8 mouse cellular contexts compared by ENCODE assay signal in the genomic region with DNA sequence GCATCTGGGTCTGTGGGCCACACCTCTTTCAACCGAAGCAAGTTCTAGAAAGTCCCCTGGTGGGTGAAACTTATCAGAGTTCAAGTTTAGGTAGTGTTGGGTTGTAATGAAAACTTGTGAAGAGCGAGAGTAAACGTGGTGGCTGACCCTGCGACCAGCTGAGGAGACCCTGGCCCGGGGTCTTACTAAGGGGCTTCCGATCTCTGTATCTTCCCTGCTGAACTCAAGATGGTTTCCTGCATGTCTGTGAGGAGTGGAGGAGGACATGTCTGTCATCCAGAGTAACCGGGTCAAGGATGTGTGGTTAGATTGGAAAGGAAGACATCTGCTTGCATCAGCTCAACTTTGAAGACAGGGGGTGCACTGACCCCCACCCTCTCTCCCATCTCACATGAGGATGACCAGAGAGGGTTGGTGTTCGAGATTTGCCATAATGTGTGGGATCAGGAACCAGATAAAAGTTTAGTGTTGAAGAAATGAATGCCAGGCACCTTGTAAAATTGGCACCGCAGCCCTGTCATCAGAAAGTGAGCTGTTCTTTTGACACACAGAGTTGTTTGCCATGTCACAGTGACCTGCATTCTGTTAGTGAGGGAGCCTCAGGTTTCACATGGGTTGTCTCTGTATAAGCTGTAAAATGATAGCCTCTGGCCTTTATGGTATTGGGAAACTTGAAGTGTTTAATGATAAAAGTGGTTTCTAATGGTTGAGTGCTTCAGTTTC. TPM values are rescaled to one million over a fixed set of nuclear protein-coding genes. Genes with fewer than 3 reads are reported as not detected.
A peak's percentile ranks its signal among the peaks of the same experiment; 100 is the strongest.
DNase-seq lines count a peak whose midpoint lies in the region; ATAC-seq and TF ChIP-seq lines count a peak whose summit lies in the region.

No protein-coding gene starts in this region.

- DNase-seq in layer of hippocampus, adult 2 months (ENCODE audit: low spot score in 2 of 2): no peak
- no peak for DNase-seq in layer of hippocampus, adult 8-10 months (ENCODE audit: low spot score in 2 of 2)
- no peak for DNase-seq in layer of hippocampus, postnatal 10 days (ENCODE audit: low spot score in 2 of 2)
- no peak for DNase-seq in ovary, adult 18-20 months (ENCODE audit: low spot score)

- no peaks in the 10 kb centered on the region for H3K9me3 ChIP-seq in limb, embryonic 15.5 days

- no peak for TF ChIP-seq POLR2A in bone marrow, adult 2 months (IDR thresholded peaks at IDR 0.05; ENCODE audit: borderline replicate concordance, control insufficient read depth, low read depth, low read length)
- TF ChIP-seq POLR2A in olfactory bulb, adult 2 months (IDR thresholded peaks at IDR 0.05; ENCODE audit: insufficient read depth, low read depth, low read length): no peak

- peak overlapping the region; percentile 71; the same call in 1 of the 2 replicates for H3K9ac ChIP-seq in limb, embryonic 15.5 days

- 36% methylated on average over 9 of the region's 9 CpGs for WGBS in bone marrow, adult 2 months
- WGBS in limb, embryonic 15.5 days: 50% methylated on average over 9 of the region's 9 CpGs
- WGBS in olfactory bulb, adult 2 months: 48% methylated on average over 9 of the region's 9 CpGs

- H3K4me2 ChIP-seq in limb, embryonic 15.5 days: peak overlapping the region; percentile 88

- H3K27me3 ChIP-seq in limb, embryonic 15.5 days: no peaks in the 10 kb centered on the region

- peak; percentile 9; the same call in 1 of the 2 replicates for ATAC-seq in granulocyte monocyte progenitor cell, adult 5-6 weeks (replicated peaks; ENCODE audit: poor library complexity, severe bottlenecking)
- no peak for ATAC-seq in limb, embryonic 15.5 days (ENCODE audit: insufficient number of reproducible peaks, low FRiP score, low TSS enrichment, low read depth)

- peaks cover 2% of the 10 kb centered on the region; the same call in 1 of the 2 replicates for H3K4me1 ChIP-seq in bone marrow, adult 2 months (ENCODE audit: control insufficient read depth, insufficient read depth, low read length)
- peaks cover 15% of the 10 kb centered on the region for H3K4me1 ChIP-seq in limb, embryonic 15.5 days
- peaks cover 11% of the 10 kb centered on the region for H3K4me1 ChIP-seq in olfactory bulb, adult 2 months (ENCODE audit: control insufficient read depth, insufficient read depth, low read length)

- H3K4me3 ChIP-seq in layer of hippocampus, adult 2 months: peak overlapping the region; percentile 86
- peak overlapping the region; percentile 77 for H3K4me3 ChIP-seq in bone marrow, adult 2 months (replicated peaks; ENCODE audit: control insufficient read depth, low read depth, low read length)
- peak overlapping the region; percentile 73 for H3K4me3 ChIP-seq in limb, embryonic 15.5 days
- H3K4me3 ChIP-seq in olfactory bulb, adult 2 months (ENCODE audit: insufficient read depth, low read depth, low read length): peak overlapping the region; percentile 72

- peak; percentile 38 for TF ChIP-seq CTCF in layer of hippocampus, adult 2 months (conservative IDR thresholded peaks at IDR 0.05)
- no peak for TF ChIP-seq CTCF in bone marrow, adult 2 months (IDR thresholded peaks at IDR 0.05; ENCODE audit: control insufficient read depth, insufficient read depth, low read length)
- no peak for TF ChIP-seq CTCF in olfactory bulb, adult 2 months (IDR thresholded peaks at IDR 0.05; ENCODE audit: insufficient read depth, low read depth, low read length)

- H3K27ac ChIP-seq in layer of hippocampus, adult 2 months: peak overlapping the region; percentile 99
- peak overlapping the region; percentile 96 for H3K27ac ChIP-seq in bone marrow, adult 2 months (ENCODE audit: control insufficient read depth, insufficient read depth, low read depth, low read length, poor library complexity)
- no peak overlapping the region for H3K27ac ChIP-seq in limb, embryonic 15.5 days
- peak overlapping the region; percentile 76; the same call in 1 of the 2 replicates for H3K27ac ChIP-seq in olfactory bulb, adult 2 months (ENCODE audit: insufficient read depth, low read depth, low read length)

- no peaks in the 10 kb centered on the region for H3K36me3 ChIP-seq in limb, embryonic 15.5 days

RNA-seq across cellular contexts. Expression of gene Atf3, which starts 7.3 kb away (rescaled TPM):
- total RNA-seq in layer of hippocampus, adult 2 months (2021): under 1 TPM; 0.52 to 0.67 TPM
- 1 to 10 TPM in 3 of 4 experiments, under 1 TPM in 1; 0.80 to 7.7 (median 3.5) TPM for total RNA-seq in layer of hippocampus, adult 8-10 months (2022)
- 8.4 TPM in 1 of 2 replicates, not detected in the other for polyA plus RNA-seq in bone marrow, adult 2 months (2011; ENCODE audit: insufficient read depth, insufficient read length, low replicate concordance, missing spikeins)
- total RNA-seq in granulocyte monocyte progenitor cell, adult 5-6 weeks (2014; fragmentation: Nextera tagmentation): not detected in 2 replicates
- 8.7 and 12.8 TPM in 2 replicates for total RNA-seq in granulocyte monocyte progenitor cell, adult 5-6 weeks (2017)
- polyA plus RNA-seq in limb, embryonic 15.5 days (2015; fragmentation: Nextera tagmentation; extraction: Ambion mirVana): 8.2 and 11.4 TPM in 2 replicates
- not detected in 2 replicates for polyA plus RNA-seq in olfactory bulb, adult 2 months (2012; ENCODE audit: insufficient read depth, insufficient read length, low replicate concordance, missing spikeins)
- under 1 TPM; 0.27 to 0.73 TPM for total RNA-seq in layer of hippocampus, postnatal 10 days (2021)
